Mouse (Mus musculus) C2C12 (cell line): ENCODE data around the gene Tgfbr2.

Experiments used
- CTCF ChIP-seq: IDR thresholded peaks from one replicate; pipeline ENCODE4 v1.5.1; 2011; ENCODE audit not compliant: control insufficient read depth, insufficient read depth, insufficient read length
- MAX ChIP-seq: IDR thresholded peaks from one replicate; pipeline ENCODE4 v1.6.1; 2011; ENCODE audit warnings: mild to moderate bottlenecking, control low read depth
- MYOG ChIP-seq: IDR thresholded peaks from one replicate; pipeline ENCODE4 v1.6.1; 2011; ENCODE audit not compliant: control insufficient read depth, insufficient read length; ENCODE audit errors: extremely low read depth
- USF1 ChIP-seq: IDR thresholded peaks from one replicate; pipeline ENCODE4 v1.6.1; 2011; ENCODE audit warnings: low read depth, mild to moderate bottlenecking, control low read depth, moderate library complexity

- TF ChIP-seq CTCF = no peak
- TF ChIP-seq MAX = no peak
- no peak for TF ChIP-seq USF1
- TF ChIP-seq MYOG = no peak
Measured at GRCm38 (mm10) chr9:116137645-116138044, 37.5 kb downstream of the Tgfbr2 start.
